Mouse (Mus musculus): Measurements from ENCODE around the gene Pex14.

Gene Pex14

GRCm38 (mm10) chr4:148984701-148985540 lies 114.8 kb downstream of the Pex14 start:
- ChIA-PET CTCF (no interaction called here), POLR2A (interaction anchor here in 1 of 4 experiments (1.1 to 1.2 kb wide), 2 partner anchors 9 to 300 kb away, joined by 4 to 5 read pairs; no protein-coding TSS in a partner anchor)

- ChIA-PET CTCF (no interaction called here), POLR2A (interaction anchor here in 1 of 4 experiments (1.0 kb wide), 1 partner anchor 56 kb away, joined by 3 read pairs; no protein-coding TSS in a partner anchor)
These were observed 117.4 kb downstream of the Pex14 start for GRCm38 (mm10) chr4:148982274-148982673.

- CTCF ChIA-PET = interaction anchor here in 1 of 4 experiments (1.2 kb wide), 1 partner anchor 275 kb away, joined by 4 read pairs; no protein-coding TSS in a partner anchor
- POLR2A ChIA-PET = interaction anchor here in 1 of 4 experiments (0.6 to 1.5 kb wide), 4 partner anchors 9 to 353 kb away, joined by 3 read pairs; partner anchors contain the start of gene Tardbp
These were observed 119.8 kb downstream of the Pex14 start for GRCm38 (mm10) chr4:148979837-148980236.

- POLR2A ChIA-PET = interaction anchor here in 2 of 4 experiments (1.2 to 1.4 kb wide), 4 partner anchors 10 to 328 kb away, joined by 3 to 6 read pairs (median 3); no protein-coding TSS in a partner anchor
- CTCF ChIA-PET = interaction anchor here in 2 of 4 experiments (0.8 to 1.1 kb wide), 2 partner anchors 97 to 298 kb away, joined by 3 to 4 read pairs; no protein-coding TSS in a partner anchor
These were observed 120.8 kb downstream of the Pex14 start for GRCm38 (mm10) chr4:148978926-148979325.

- CTCF ChIA-PET = interaction anchor here in 3 of 4 experiments (0.7 to 1.1 kb wide), 3 partner anchors 27 to 297 kb away, joined by 3 to 4 read pairs (median 4); no protein-coding TSS in a partner anchor
- POLR2A ChIA-PET = interaction anchor here in 2 of 4 experiments (1.2 to 1.4 kb wide), 4 partner anchors 10 to 327 kb away, joined by 3 to 6 read pairs (median 3); no protein-coding TSS in a partner anchor
These were observed 121.3 kb downstream of the Pex14 start for GRCm38 (mm10) chr4:148978221-148978855.

- ChIA-PET CTCF (interaction anchor here in 3 of 4 experiments (0.6 to 1.0 kb wide), 4 partner anchors 44 to 270 kb away, joined by 3 to 4 read pairs (median 3); no protein-coding TSS in a partner anchor), POLR2A (interaction anchor here in 1 of 4 experiments (2.7 kb wide), 1 partner anchor 18 kb away, joined by 7 read pairs; no protein-coding TSS in a partner anchor)
These were observed 124.8 kb downstream of the Pex14 start for GRCm38 (mm10) chr4:148974833-148975232.

GRCm38 (mm10) chr4:148973387-148973786 lies 126.3 kb downstream of the Pex14 start:
- ChIA-PET CTCF (interaction anchor here in 1 of 4 experiments (0.6 kb wide), 1 partner anchor 313 kb away, joined by 4 read pairs; no protein-coding TSS in a partner anchor), POLR2A (interaction anchor here in 2 of 4 experiments (0.7 to 2.7 kb wide), 4 partner anchors 8 to 27 kb away, joined by 3 to 7 read pairs (median 3); no protein-coding TSS in a partner anchor)

- POLR2A ChIA-PET = interaction anchor here in 2 of 4 experiments (0.9 to 1.3 kb wide), 2 partner anchors 9 to 27 kb away, joined by 3 read pairs; no protein-coding TSS in a partner anchor
- CTCF ChIA-PET = no interaction called here
These were observed 127.0 kb downstream of the Pex14 start for GRCm38 (mm10) chr4:148972707-148973106.

GRCm38 (mm10) chr4:148971613-148972242 lies 127.9 kb downstream of the Pex14 start:
- POLR2A ChIA-PET = interaction anchor here in 1 of 4 experiments (1.5 kb wide), 1 partner anchor 13 kb away, joined by 3 read pairs; no protein-coding TSS in a partner anchor
- CTCF ChIA-PET = no interaction called here

GRCm38 (mm10) chr4:148970742-148971141 lies 128.9 kb downstream of the Pex14 start:
- POLR2A ChIA-PET = interaction anchor here in 2 of 4 experiments (1.5 to 2.3 kb wide), 2 partner anchors 12 to 14 kb away, joined by 3 to 5 read pairs; no protein-coding TSS in a partner anchor
- CTCF ChIA-PET = no interaction called here

GRCm38 (mm10) chr4:148969610-148970009 lies 130.1 kb downstream of the Pex14 start:
- POLR2A ChIA-PET = interaction anchor here in 2 of 4 experiments (0.7 to 2.6 kb wide), 4 partner anchors 9 to 24 kb away, joined by 3 to 6 read pairs (median 4); no protein-coding TSS in a partner anchor

GRCm38 (mm10) chr4:148968859-148969258 lies 130.8 kb downstream of the Pex14 start:
- CTCF ChIA-PET = no interaction called here

More at GRCm38 (mm10) chr4:148969610-148970009, 130.1 kb downstream of the Pex14 start:
- CTCF ChIA-PET = no interaction called here

GRCm38 (mm10) chr4:148966132-148966531 lies 133.5 kb downstream of the Pex14 start:
- ChIA-PET POLR2A (interaction anchor here in 2 of 4 experiments (0.5 to 0.9 kb wide), 3 partner anchors 9 to 328 kb away, joined by 3 to 4 read pairs (median 3); no protein-coding TSS in a partner anchor), CTCF (interaction anchor here in 1 of 4 experiments (1.2 kb wide), 1 partner anchor 11 kb away, joined by 3 read pairs; no protein-coding TSS in a partner anchor)

More at GRCm38 (mm10) chr4:148968859-148969258, 130.8 kb downstream of the Pex14 start:
- POLR2A ChIA-PET = interaction anchor here in 2 of 4 experiments (1.9 to 2.6 kb wide), 3 partner anchors 10 to 24 kb away, joined by 4 to 6 read pairs (median 5); no protein-coding TSS in a partner anchor

GRCm38 (mm10) chr4:148964541-148965310 lies 134.9 kb downstream of the Pex14 start:
- ChIA-PET CTCF (interaction anchor here in 3 of 4 experiments (0.5 to 1.3 kb wide), 6 partner anchors 9 to 543 kb away, joined by 3 to 5 read pairs (median 4); no protein-coding TSS in a partner anchor), POLR2A (interaction anchor here in 2 of 4 experiments (0.5 to 1.3 kb wide), 4 partner anchors 9 to 53 kb away, joined by 3 to 4 read pairs (median 3); no protein-coding TSS in a partner anchor)

- POLR2A ChIA-PET = no interaction called here
These were observed 137.6 kb downstream of the Pex14 start for GRCm38 (mm10) chr4:148962096-148962495.

GRCm38 (mm10) chr4:148961081-148961480 lies 138.6 kb downstream of the Pex14 start:
- ChIA-PET POLR2A (interaction anchor here in 2 of 4 experiments (0.6 to 1.3 kb wide), 2 partner anchors 12 to 181 kb away, joined by 3 read pairs; no protein-coding TSS in a partner anchor), CTCF (interaction anchor here in 1 of 4 experiments (0.6 kb wide), 1 partner anchor 246 kb away, joined by 3 read pairs; no protein-coding TSS in a partner anchor)

More at GRCm38 (mm10) chr4:148962096-148962495, 137.6 kb downstream of the Pex14 start:
- CTCF ChIA-PET = no interaction called here

GRCm38 (mm10) chr4:148960011-148960410 lies 139.7 kb downstream of the Pex14 start:
- CTCF ChIA-PET = no interaction called here

More at GRCm38 (mm10) chr4:148960011-148960410, 139.7 kb downstream of the Pex14 start:
- POLR2A ChIA-PET = interaction anchor here in 1 of 4 experiments (1.3 kb wide), 1 partner anchor 11 kb away, joined by 3 read pairs; no protein-coding TSS in a partner anchor
